Mouse (Mus musculus): ENCODE measurements at regions not wholly inside any gene's neighbourhood (a gene's known extent, or its start where the extent isn't known, plus 50 kb on each side); places are given as distances from the start of the nearest gene placed in this dataset.

DNA sequence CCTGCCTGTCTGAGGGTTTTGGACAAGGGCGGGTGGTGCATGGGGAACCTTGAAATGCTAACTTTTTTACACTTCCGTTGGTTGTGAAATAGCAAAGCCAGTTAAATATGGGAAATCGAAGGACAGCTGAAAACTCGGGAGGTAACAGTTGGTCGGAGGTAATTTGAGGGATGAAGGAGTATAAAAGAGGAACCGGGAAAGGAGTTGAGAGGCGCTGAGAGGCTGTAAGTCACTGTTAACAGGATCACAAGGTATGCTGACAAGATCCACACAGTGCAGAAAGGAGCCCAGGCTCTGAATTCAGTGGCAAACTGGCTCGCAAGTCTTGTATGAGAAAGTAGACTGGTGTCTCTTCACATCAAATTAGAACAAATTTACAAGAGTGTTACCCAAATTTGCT, 299.9 kb upstream of the Adgrl2 start:
- DNase-seq (ENCODE audit: low spot score in 2 of 2), result no peak

DNA sequence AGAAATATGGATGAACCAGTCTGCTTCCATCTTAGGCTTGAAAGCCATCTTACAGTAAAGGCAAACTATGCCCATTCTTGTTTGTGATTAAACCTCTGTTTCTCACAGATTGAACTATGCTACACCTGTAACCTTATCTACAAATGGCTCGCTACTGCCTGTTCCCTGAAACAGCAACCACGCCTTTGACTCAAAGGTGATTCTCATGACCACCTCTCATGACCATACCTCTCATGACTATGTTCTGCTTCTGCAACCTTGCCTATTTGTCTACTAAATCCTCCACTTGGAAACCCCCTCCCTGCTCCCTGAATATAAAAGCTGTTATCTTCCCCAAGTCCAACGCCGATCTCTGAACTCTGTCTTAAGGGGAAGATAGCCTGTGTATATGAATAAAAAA, 296.7 kb upstream of the Adgrl2 start:
- DNase-seq (ENCODE audit: low spot score in 2 of 2), result no peak

DNA sequence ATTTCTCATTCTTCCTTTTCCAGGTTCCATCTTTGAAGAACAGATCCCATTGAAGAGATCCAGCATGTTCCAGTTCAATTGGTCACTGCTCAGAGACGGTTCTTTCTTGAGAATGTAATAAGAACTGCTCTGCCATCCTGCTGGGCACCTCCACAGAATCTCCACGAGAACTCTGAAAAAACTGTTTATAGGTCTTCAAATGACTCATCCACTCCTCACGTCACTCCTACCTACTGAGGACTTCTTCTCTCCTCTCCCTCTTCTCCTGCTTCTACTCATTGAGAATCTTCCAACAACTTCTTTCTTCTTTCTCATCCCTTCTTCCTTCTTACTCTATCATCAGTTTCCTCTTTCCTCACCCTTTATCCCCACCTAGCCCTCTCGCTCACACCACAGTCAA, 294.6 kb upstream of the Adgrl2 start:
- no peak for DNase-seq (ENCODE audit: low spot score in 2 of 2)

DNA sequence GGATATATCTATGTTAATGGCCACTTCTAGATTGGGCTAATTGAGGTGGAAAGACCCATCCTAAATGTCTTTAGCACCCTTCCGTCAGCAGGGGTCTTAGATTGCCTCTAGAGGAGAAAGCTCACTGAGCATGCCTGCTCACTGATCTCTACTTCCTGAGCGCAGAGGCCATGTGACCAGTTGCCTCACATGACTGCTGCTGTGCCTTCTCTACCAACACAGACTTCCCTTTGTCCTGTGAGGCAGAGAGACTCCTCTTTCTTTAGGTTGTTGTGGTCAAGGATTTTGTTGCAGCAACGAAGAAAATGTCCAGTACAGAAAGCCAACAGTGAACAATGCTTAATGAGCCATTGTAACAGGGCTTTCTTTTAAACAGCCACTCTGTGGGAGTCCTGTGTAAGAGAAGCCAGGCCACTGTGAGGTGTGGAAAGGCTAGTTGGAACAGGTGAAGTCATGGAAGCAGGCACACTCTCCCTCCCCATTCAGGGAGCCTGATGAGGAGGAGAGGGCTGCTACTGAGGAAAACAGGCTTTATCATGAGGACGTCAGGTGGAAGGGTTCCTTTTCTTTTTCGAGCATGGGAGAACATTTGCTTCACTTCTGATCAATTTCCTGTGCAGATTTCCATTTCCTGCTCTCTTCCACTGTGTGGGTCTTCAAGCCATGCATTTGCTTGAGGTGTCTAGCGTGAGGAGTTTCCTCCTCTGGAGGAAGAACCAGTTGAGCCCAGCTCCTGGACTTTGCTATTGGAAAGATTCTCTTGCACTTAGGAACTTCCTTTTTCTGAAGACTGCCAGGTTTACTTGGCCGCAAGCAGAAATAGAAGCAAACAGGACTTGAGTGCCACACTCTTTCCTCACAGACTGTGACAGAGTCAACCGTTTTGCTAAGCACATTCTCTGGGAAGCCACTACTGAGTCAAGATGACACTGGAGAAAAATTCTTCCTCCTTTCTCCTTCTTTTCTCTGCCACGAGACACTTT, 290.7 kb upstream of the Adgrl2 start:
- no peak for DNase-seq (ENCODE audit: low spot score in 2 of 2)

DNA sequence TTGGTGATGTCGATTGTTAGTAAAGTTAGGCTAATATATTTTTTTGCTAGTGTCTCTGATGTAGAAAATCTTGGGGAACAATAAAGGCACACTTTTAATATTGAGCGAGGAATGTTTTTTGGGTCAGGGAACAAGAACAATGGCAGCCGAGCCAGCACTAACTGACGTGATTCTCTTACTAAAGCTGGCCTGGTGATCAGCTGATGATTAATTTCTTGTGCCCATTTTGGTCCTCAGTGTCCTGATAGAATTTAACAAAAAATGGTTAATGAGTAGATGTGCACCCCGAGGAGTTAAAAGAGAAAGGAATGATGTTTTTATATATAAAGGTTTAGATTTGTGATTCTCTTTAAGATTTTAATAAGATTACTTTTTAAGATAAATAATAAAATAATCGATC, 289.0 kb upstream of the Adgrl2 start:
- DNase-seq (ENCODE audit: low spot score in 2 of 2), result no peak

DNA sequence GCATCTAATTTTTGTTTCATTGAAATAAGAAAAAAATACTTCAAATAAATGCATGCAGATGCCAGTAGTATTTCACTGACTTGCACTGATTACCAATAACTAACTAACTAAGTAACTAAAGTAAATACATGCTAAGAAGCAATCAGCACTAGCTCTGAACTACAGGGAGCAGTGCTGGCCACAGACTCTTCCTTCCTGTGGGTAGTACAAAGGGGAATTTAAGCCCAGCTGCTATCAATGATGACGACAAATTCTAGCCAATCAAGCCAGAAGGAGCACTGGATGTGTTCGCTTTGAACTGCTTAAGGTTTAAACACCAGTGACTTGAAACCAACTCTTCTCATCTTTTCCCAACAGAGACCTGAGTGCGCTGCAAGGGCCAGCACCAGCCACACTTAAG, 287.5 kb upstream of the Adgrl2 start:
- no peak for DNase-seq (ENCODE audit: low spot score in 2 of 2)

DNA sequence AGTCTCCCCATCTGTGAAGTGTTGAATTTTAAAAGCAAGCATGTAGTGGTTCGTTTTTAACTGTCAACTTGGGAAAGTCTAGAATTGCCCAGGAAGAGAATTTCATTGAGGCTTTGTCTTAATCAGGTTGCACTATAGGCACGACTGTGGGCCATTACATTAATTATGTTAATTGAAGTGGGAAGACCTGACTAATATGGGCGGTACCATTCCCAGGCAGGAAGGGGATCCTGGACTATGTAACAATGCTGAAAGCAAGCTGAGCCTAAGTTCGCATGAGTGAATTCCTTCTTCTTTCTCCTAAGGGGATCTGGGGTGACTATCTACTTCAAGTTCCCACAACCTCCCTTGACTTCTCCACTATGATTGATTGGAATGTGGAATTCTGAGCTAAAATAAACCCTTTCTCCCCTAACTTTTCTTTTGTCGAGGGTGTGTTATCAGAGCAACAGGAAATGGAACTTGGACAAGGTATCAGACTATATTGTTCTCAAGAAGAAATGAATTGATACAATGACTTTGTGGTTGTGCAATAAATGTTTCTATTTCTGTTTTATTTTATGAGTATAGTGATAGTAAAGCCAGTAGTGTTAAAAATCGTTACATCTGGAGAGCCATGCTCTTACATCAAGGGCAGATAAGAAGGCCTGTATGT, 285.2 kb upstream of the Adgrl2 start:
- no peak for DNase-seq (ENCODE audit: low spot score in 2 of 2)

DNA sequence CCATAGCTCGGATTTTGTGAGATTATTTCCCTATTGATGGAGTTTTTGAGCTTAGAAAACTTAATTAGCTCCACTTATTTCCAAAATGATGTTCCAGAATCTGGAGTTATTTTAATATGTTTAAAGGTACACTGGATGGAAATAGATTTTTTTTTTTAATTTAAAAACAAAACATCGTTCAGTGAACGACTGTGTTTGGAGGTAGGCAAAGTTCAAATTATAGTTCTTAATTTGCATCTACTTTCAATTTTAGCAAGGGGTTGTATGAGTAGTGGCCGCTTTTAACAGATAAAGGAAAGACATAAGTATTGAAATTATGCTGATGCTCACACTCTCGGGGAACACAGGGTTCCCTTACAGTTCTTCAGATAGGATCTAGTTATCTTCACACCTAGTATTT, 284.6 kb upstream of the Adgrl2 start:
- DNase-seq (ENCODE audit: low spot score in 2 of 2), result no peak

DNA sequence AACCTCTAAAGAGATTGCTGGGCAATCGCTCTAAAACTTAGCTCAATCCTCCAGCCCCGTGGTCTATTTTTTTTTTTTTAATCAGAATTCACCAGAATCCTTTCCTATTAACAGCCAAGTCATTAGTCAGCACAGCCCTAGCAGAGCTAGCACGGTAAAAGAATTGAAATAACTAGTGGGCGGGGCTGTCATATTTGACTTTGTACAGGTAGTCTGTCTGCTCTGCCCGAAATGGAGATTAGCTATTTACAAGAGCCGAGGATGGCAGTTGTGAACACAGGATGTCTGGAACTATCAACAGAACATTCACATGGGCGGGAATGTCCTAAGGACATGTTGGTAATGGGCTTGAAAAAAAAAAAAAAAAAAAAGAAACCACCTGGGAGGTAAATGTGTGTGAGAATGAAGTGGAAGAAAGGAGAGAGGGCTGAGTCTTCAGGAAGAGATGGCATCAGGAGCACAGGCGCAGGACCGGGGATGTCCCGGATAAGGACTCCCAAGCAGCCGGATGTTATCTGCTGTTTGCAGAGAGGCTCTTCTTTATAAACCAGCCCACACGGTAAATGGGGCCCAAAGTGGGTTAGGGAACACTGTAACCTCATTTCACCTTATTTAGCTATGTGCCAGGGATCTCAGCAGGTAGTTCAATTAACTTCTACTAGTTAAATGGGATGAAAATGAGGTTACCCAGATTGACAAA, 283.8 kb upstream of the Adgrl2 start:
- no peak for DNase-seq (ENCODE audit: low spot score in 2 of 2)

DNA sequence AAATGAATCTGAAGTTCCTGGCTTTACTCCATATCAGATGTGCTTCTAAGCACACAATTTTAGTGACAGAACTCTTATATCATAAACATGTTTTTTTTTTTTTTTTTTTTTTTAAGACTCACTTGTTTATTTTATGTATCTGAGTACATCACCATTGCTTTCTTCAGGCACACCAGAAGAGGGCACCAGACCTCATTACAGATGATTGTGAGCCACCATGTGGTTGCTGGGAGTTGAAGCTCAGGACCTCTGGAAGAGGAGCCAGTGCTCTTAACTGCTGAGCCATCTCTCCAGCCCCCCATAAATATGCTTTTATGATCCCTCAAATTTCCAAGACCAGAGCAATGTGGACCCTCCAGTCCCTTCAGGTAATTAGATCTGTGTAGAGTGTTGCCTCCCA, 280.1 kb upstream of the Adgrl2 start:
- no peak for DNase-seq (ENCODE audit: low spot score in 2 of 2)

DNA sequence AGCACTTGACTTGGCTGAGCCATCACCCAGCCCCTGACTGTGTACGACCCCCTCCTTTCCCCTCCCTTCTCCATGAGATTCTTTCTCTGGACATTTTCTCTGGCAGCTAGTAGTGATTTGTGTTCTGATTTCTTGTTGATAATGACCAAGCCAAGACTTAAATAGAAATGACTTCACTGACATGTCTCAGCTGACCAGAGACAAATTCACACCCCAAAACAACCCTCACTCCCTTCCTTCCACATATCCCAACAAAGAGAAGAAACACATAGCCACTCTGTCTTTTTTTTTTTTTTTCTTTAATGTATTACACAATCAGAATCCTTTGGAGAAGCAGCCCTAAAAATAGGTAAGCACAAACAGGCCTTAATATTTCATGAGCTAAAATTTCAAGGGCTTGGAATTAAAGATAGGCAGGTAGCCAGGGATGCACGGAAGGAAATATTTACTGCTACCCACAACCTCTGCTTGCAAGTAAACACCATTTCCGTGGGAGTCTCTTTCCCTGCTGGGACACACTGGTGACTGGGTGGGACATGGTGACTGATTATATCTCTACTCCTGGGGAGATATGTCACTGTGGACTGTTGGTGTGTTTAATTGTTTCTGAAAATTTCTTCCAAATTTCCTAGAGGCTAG, 272.1 kb upstream of the Adgrl2 start:
- DNase-seq (ENCODE audit: low spot score in 2 of 2), result no peak

DNA sequence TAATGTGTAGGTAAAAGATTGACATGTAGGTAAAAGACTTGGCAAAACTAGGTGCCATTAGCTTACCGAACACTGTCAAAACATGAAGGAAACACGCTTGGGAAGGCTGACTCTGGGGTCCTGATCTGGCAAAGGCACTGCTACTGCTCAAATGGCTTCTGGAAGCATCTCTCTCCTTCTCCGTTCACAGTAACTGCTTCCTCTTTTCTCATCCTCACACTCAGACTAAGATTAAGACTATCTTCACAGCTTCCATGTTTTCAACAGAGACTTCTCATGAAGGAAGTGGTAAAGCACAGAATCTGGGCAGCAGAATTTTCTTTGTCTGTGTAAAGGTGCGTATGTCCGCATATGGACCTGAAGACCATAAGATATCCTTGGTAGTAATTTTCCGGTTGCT, 271.4 kb upstream of the Adgrl2 start:
- no peak for DNase-seq (ENCODE audit: low spot score in 2 of 2)

DNA sequence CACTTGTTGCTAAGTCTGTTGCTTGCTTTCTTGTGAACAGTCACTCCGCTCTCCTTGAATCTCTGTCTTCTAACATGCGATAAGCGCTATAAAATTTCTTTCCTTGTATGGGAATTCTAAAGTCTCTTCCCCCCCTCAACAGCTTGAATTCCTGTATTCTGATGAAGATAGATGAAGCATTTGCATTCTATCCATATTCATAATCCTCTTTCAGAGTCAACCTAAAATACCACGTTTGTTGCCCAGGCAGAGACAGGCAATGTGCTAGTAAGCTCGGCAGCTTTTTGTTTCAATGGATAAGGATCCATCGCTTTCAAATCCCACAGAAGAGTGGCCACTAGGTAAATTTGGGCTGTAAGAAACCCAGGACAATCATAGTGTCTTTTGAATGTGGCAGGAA, 268.5 kb upstream of the Adgrl2 start:
- DNase-seq (ENCODE audit: low spot score in 2 of 2), result no peak

DNA sequence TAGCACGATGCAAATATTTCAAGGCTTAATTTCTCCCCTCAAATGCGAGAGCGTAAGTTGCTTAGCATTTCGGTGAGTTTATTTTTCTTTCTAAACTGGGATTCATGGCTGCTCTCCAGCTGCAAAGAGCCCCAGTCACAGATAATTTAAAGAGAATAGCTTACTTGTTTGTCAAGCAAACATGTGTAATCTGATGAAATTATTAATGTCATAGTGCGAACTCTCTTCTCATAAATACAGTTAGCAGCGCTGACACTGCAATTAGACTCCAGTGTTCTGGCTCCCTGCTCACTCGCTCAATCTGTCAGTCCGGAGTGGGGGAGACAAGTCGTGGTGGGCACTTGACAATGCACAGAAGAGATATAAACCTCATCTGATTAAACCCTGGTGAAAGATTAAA, 266.5 kb upstream of the Adgrl2 start:
- no peak for DNase-seq (ENCODE audit: low spot score in 2 of 2)

DNA sequence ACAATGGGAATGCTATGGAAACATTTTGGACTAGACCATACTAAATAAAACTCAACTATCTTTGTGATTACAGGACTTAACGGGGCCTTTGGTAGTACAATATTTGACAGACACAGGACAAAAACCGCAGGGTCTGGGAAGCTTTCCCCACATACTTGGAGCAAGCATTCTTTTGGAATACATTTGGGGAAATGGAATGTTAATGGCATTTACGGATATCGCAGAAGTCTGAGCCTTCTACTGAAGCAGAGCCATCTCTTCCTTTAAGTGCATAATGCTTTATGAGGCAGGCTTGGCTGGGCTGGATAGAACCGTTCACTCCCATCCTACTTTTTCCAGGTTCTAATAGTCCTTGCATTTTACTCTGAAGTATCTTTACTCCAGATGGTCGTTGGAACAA, 262.7 kb upstream of the Adgrl2 start:
- DNase-seq (ENCODE audit: low spot score in 2 of 2), result no peak

DNA sequence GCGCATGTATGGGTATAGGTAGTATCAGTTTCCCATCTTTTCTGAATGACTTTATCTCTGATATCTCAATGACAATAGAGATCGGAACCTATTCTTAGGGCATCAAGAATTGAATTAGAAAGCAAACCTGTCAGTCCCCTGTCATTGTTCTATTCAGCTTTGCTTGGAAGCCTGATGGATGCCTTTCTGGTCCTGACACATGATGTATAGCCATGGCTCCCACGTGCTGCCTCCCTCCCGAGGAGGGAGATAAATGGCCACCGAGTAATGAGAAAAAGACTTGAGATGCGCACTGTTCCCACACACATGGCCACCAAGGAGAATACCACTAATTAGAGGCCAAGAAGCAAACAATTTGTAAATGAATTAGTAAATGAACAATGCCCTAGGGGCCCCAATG, 261.8 kb upstream of the Adgrl2 start:
- DNase-seq (ENCODE audit: low spot score in 2 of 2), result no peak

DNA sequence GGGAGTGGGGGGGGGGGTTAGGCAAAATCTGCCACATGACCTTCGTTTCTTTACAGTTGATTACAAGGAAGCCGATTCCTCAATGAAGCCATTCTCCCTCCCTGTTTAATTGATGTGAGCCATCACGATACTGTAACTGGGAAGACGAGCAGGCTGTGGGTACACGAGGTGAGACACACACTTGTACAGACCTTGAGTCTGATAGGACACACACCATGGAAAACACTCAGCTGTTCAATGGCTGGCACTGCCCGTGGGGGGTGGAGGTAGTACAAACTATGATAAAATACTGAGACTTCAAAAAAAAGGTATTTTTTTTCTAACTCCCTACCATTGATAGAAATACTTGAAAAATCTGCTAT, 257.3 kb upstream of the Adgrl2 start:
- no peak for DNase-seq (ENCODE audit: low spot score in 2 of 2)

DNA sequence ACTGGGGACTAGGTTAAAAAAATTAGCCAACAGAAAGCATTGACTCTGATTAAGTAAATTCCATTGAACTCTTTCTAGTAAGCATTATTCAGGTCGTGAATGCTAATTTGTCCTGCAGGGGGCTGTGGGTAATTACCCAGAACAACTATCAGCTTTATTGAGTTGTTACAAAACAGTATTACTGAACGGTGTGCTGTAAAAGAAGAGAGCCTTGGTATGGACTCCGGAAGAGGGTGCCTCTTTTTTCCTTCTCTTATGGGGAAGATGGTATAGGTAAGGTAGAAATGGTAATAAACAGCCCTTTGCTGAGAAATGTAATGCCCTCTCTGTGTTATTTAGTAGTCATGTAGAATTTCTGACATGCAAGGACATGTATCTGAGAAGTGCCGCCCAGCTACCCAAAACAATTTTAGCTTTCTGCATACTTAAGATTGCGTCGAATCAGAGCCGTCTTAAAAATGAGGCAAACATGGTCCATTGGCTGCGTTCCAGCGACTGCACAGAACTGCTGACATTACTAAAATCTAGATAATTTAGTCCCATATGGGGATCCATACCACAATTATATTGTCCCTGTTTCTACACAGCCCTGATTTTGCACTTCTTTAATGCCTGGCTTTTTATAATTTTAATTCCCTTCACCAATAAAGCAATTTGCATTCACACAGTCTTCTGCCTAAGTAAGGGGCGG, 256.7 kb upstream of the Adgrl2 start:
- DNase-seq (ENCODE audit: low spot score in 2 of 2), result no peak

DNA sequence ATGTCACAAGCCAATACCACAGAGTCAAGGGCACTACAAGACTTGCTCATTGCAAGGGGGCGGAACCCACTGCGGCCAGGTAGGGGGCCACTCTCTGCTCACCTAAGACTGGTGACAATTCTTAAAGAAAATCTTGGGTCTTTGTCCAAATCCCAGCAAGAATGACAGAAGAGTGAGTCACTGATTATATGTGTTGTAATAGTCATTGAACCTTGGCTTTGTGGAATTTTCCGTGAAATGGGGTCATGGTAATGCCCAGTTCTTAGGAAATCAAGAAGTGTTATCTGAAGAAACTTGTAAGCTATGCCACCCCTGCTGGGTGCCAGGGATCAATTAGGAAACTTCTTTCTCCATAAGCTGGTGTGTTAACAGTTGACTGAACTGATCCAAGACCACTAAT, 249.3 kb upstream of the Adgrl2 start:
- DNase-seq (ENCODE audit: low spot score in 2 of 2), result no peak

DNA sequence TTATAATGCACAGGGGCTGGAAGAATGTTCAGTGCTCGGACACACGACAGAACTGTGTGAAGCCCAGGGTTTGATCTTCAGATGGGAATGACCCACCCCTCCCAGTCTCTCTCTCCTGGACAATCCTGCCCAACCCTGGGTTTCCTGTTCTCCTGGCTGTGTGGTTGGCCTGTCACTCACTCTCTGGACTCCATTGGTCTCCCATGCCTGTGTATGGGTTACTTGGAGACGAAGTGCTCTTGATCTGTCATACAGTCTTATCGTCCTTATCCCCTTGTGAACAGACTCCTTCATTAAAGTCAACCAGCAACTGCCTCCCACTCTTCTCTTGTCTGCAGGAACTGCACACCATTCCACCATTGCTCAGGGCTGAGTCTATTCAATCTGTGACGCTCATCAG, 247.7 kb upstream of the Adgrl2 start:
- DNase-seq (ENCODE audit: low spot score in 2 of 2), result no peak

DNA sequence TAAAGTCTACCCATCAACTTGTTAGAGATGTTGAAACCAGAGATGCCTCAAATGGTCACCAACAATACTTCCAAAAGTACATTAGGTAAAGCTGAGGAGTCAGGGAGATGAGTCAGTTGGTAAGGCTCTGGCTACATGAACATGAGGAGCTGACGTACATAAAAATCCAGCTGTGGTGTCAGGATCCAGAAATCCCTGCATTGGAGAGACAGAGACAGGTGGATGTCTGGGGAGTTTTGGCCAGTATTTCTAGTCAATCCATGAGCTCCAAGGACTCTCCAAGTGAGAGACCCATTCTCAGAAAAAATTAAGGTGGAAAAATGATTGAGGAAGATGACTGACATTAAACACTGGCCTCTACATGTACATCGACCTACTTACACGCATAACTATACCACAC, 244.8 kb upstream of the Adgrl2 start:
- DNase-seq (ENCODE audit: low spot score in 2 of 2), result no peak
